Mouse (Mus musculus): Measurements from ENCODE around the gene Gm13769.
"Not testable (repeated sequence)": the region's sequence is repeated elsewhere in the genome, so short reads cannot be mapped to it uniquely, and the experiment has no call there.

Gene Gm13769

GRCm38 (mm10) chr2:90321900-90322299 lies at the start of gene Gm13769:
Gene Gm13769, plus strand, starts transcription at chr2:90322200.
- DNase-seq, result not testable (repeated sequence)

GRCm38 (mm10) chr2:90292741-90293140 lies 29.3 kb upstream of the Gm13769 start, which contains the start of gene Olfr1272:
Gene Olfr1272, minus strand, starts transcription at chr2:90292841.
- DNase-seq, result no peak

- not testable (repeated sequence) for DNase-seq
These were observed 24.7 kb downstream of the Gm13769 start for GRCm38 (mm10) chr2:90346694-90347093.

- DNase-seq, result not testable (repeated sequence)
These were observed 29.0 kb downstream of the Gm13769 start for GRCm38 (mm10) chr2:90351047-90351446.

GRCm38 (mm10) chr2:90351540-90351939 lies 29.5 kb downstream of the Gm13769 start:
- DNase-seq, result not testable (repeated sequence)

- not testable (repeated sequence) for DNase-seq
These were observed 37.2 kb downstream of the Gm13769 start for GRCm38 (mm10) chr2:90359229-90359628.

GRCm38 (mm10) chr2:90360199-90360598 lies 38.2 kb downstream of the Gm13769 start:
- not testable (repeated sequence) for DNase-seq

Measured in spleen, adult 18-20 months (tissue).